Mouse (Mus musculus) retina, embryonic 14.5 days (tissue): ENCODE measurements around the gene Pex7.

Experiments
- DNase-seq: peaks from one replicate; pipeline ENCODE4 v3.0.0-alpha.2; 2015; ENCODE audit warnings: low spot score

Gene Pex7

GRCm38 (mm10) chr10:19907246-19907804 is at the start of gene Pex7:
TSS of gene Pex7 (minus strand) at chr10:19907689.
- peak; percentile 97 for DNase-seq

GRCm38 (mm10) chr10:19956745-19957144 is 49.3 kb upstream of the Pex7 start:
- no peak for DNase-seq

GRCm38 (mm10) chr10:19955817-19956216 is 48.3 kb upstream of the Pex7 start:
- DNase-seq, result no peak

GRCm38 (mm10) chr10:19954572-19954971 is 47.1 kb upstream of the Pex7 start:
- DNase-seq, result no peak

GRCm38 (mm10) chr10:19953032-19953761 is 45.7 kb upstream of the Pex7 start:
- no peak for DNase-seq

GRCm38 (mm10) chr10:19949106-19949505 is 41.6 kb upstream of the Pex7 start:
- no peak for DNase-seq

- no peak for DNase-seq
These were observed 40.9 kb upstream of the Pex7 start for GRCm38 (mm10) chr10:19948381-19948780.

- no peak for DNase-seq
These were observed 40.4 kb upstream of the Pex7 start for GRCm38 (mm10) chr10:19947901-19948300.

- DNase-seq, result no peak
These were observed 40.0 kb upstream of the Pex7 start for GRCm38 (mm10) chr10:19947441-19947840.

- no peak for DNase-seq
These were observed 39.2 kb upstream of the Pex7 start for GRCm38 (mm10) chr10:19946644-19947043.

GRCm38 (mm10) chr10:19945651-19946050 is 38.2 kb upstream of the Pex7 start:
- no peak for DNase-seq

GRCm38 (mm10) chr10:19942621-19943020 is 35.1 kb upstream of the Pex7 start:
- no peak for DNase-seq

GRCm38 (mm10) chr10:19941914-19942313 is 34.4 kb upstream of the Pex7 start:
- DNase-seq, result no peak

GRCm38 (mm10) chr10:19941063-19941462 is 33.6 kb upstream of the Pex7 start:
- DNase-seq, result no peak

- DNase-seq, result no peak
These were observed 33.1 kb upstream of the Pex7 start for GRCm38 (mm10) chr10:19940626-19941025.

GRCm38 (mm10) chr10:19940127-19940526 is 32.6 kb upstream of the Pex7 start:
- DNase-seq, result no peak

GRCm38 (mm10) chr10:19939282-19939705 is 31.8 kb upstream of the Pex7 start:
- no peak for DNase-seq

- no peak for DNase-seq
These were observed 31.2 kb upstream of the Pex7 start for GRCm38 (mm10) chr10:19938738-19939137.

- DNase-seq, result no peak
These were observed 29.6 kb upstream of the Pex7 start for GRCm38 (mm10) chr10:19936961-19937708.

GRCm38 (mm10) chr10:19935821-19936367 is 28.4 kb upstream of the Pex7 start:
- no peak for DNase-seq

- peak; percentile 22 for DNase-seq
These were observed 27.8 kb upstream of the Pex7 start for GRCm38 (mm10) chr10:19935295-19935623.

GRCm38 (mm10) chr10:19934384-19935294 is 27.1 kb upstream of the Pex7 start, which contains the start of gene Map3k5:
TSS of gene Map3k5 (plus strand) at chr10:19934472.
- DNase-seq, result no peak
